Mouse (Mus musculus) midbrain, embryonic 12.5 days (tissue): ENCODE measurements around the gene Pde4d. TPM values are rescaled to one million over a fixed set of nuclear protein-coding genes. Genes with fewer than 3 reads are reported as not detected.
A peak's percentile ranks its signal among the peaks of the same experiment; 100 is the strongest.

Experiments
- ATAC-seq: fragments of 200-750 bp; cut with Nextera tagmentation; 2 replicates; pipeline ENCODE4 v1.8.0; 2017; ENCODE audit warnings: low read depth, moderate TSS enrichment, moderate library complexity; ENCODE audit not compliant: low FRiP score
- H3K27ac ChIP-seq: fragments of 300-500 bp; sonication (generic); replicated peaks from 2 replicates; pipeline ENCODE4 v1.5.1; 2016; ENCODE audit warnings: mild to moderate bottlenecking
- H3K27me3 ChIP-seq: fragments of 300-500 bp; sonication (generic); 2 replicates; pipeline ENCODE4 v1.6.1; 2016; ENCODE audit warnings: mild to moderate bottlenecking
- H3K36me3 ChIP-seq: fragments of 300-500 bp; sonication (generic); 2 replicates; pipeline ENCODE4 v1.6.1; 2016
- H3K4me1 ChIP-seq: fragments of 300-500 bp; sonication (generic); 2 replicates; pipeline ENCODE4 v1.6.1; 2016
- H3K4me2 ChIP-seq: fragments of 300-500 bp; sonication (generic); replicated peaks from 2 replicates; pipeline ENCODE4 v1.6.1; 2016; ENCODE audit warnings: mild to moderate bottlenecking, moderate library complexity
- H3K4me3 ChIP-seq: fragments of 300-500 bp; sonication (generic); 2 replicates; pipeline ENCODE4 v1.5.1; 2016; ENCODE audit warnings: mild to moderate bottlenecking
- H3K9ac ChIP-seq: fragments of 300-500 bp; sonication (generic); replicated peaks from 2 replicates; pipeline ENCODE4 v1.6.1; 2016; ENCODE audit warnings: mild to moderate bottlenecking, moderate library complexity
- H3K9me3 ChIP-seq: fragments of 300-500 bp; sonication (generic); 2 replicates; pipeline ENCODE4 v1.6.1; 2016; ENCODE audit warnings: mild to moderate bottlenecking
- WGBS: fragments of 180-500 bp; shearing (Covaris S2); methylation state at CpG from one replicate; pipeline ENCODE4 v1.1.7; 2016; 5-methylcytosine and 5-hydroxymethylcytosine counted together
- polyA plus RNA-seq: library from polyadenylated mRNA; unstranded; fragments of >200 nt; fragmentation: Nextera tagmentation; extraction: Ambion mirVana; gene quantifications from 2 replicates; pipeline ENCODE4 v1.2.1, GENCODE M21; 2016

Pde4d gene
- polyA plus RNA-seq, 1 experiment from 2014 or later, result 21.4 TPM

DNA sequence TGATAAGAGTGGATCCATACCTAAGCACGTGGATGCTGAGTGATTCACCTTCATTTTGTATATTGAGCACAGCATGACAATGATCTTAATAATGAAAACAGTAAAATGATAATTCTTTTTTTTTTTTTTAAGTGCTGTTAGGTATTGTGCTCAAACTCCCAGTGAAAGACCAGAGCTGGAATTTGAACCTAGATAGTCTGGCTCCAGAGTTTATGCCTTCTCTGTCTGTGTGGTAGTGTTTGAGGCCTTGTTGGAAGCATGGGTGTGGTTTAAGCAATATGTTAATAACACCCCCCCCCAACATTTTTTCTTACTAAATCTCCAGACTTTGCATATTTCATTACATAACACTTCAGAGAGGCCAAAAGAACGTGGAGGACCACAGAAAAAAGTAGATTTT, 44.6 kb downstream of the Pde4d start:
- Histone ChIP-seq H3K9ac (no peak overlapping the region), H3K27me3 (no peaks in the 10 kb centered on the region), H3K4me2 (no peak overlapping the region), H3K27ac (no peak overlapping the region), H3K9me3 (no peaks in the 10 kb centered on the region), H3K36me3 (no peaks in the 10 kb centered on the region), H3K4me3 (no peak overlapping the region), H3K4me1 (no peaks in the 10 kb centered on the region)
- WGBS, result 67% methylated on average over 2 of the region's 2 CpGs
- no peak for ATAC-seq

DNA sequence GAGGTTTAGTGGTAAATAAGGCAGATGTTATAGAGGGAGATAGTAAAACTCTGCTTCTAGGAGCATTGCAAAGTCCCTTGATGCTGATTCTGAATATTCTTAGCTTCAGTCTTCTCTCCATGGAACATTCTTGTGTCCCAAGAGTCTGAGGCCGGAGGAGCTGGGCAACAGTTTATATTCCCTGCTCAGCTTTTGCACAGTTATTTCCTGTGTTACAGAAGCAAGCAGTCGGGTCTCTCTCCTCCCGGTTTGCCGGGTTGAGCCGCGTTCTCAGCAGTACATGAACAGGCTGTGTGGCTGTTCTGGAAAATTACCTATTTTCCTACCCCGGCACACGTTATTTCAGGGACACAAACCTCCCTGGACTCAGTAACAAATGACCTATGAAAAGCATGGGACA, 48.0 kb downstream of the Pde4d start:
- Histone ChIP-seq H3K4me3 (no peak overlapping the region), H3K9me3 (no peaks in the 10 kb centered on the region), H3K4me1 (no peaks in the 10 kb centered on the region), H3K36me3 (no peaks in the 10 kb centered on the region), H3K27ac (no peak overlapping the region), H3K27me3 (no peaks in the 10 kb centered on the region), H3K9ac (no peak overlapping the region), H3K4me2 (no peak overlapping the region)
- 85% methylated on average over 8 of the region's 8 CpGs for WGBS
- ATAC-seq, result no peak

DNA sequence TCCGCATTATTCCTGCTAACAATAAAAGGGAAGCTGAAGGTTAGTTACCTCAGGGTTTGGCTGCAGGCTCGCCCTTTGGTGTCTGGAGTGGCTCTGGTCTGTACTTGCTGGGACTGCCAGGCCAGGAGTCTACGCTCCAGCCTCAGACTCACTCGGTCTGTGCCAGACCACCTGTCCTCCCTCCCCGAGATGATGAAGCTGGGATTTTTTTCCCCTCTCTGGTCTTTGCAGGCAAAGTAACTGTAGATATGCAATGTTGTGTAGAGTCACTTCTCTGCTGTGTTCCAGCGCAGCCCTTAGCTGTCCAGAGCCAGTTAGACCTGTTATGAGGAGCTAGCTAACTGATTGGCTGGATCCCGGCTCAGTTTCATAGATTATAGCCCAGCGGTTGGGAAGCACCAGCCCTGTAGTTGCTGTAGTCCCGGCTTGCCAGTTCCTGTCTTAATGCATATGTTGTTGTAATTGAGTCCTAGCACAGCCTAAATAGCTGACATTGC, 48.5 kb downstream of the Pde4d start:
- Histone ChIP-seq H3K4me1 (no peaks in the 10 kb centered on the region), H3K27me3 (no peaks in the 10 kb centered on the region), H3K9ac (no peak overlapping the region), H3K27ac (no peak overlapping the region), H3K4me3 (no peak overlapping the region), H3K9me3 (no peaks in the 10 kb centered on the region), H3K4me2 (no peak overlapping the region), H3K36me3 (no peaks in the 10 kb centered on the region)
- no peak for ATAC-seq
- 75% methylated on average over 9 of the region's 9 CpGs for WGBS

- Histone ChIP-seq H3K27me3 (no peaks in the 10 kb centered on the region), H3K9me3 (no peaks in the 10 kb centered on the region), H3K4me2 (no peak overlapping the region), H3K36me3 (no peaks in the 10 kb centered on the region), H3K4me1 (no peaks in the 10 kb centered on the region), H3K9ac (no peak overlapping the region), H3K4me3 (no peak overlapping the region), H3K27ac (no peak overlapping the region)
- ATAC-seq, result no peak
- WGBS, result 73% methylated on average over 9 of the region's 9 CpGs
These were observed 49.1 kb downstream of the Pde4d start for GRCm38 (mm10) chr13:108498773-108499313.

GRCm38 (mm10) chr13:108501386-108501785, 51.6 kb downstream of the Pde4d start:
- H3K9me3 ChIP-seq, result no peaks in the 10 kb centered on the region
- no peaks in the 10 kb centered on the region for H3K27me3 ChIP-seq
- H3K4me1 ChIP-seq, result no peaks in the 10 kb centered on the region
- 51% methylated on average over 1 of the region's 1 CpGs for WGBS
- no peak for ATAC-seq
- H3K4me3 ChIP-seq, result no peak overlapping the region
- H3K4me2 ChIP-seq, result no peak overlapping the region
- no peak overlapping the region for H3K27ac ChIP-seq
- no peak overlapping the region for H3K9ac ChIP-seq
- H3K36me3 ChIP-seq, result no peaks in the 10 kb centered on the region

GRCm38 (mm10) chr13:108524548-108524947, 74.8 kb downstream of the Pde4d start:
- Histone ChIP-seq H3K36me3 (no peaks in the 10 kb centered on the region), H3K9ac (no peak overlapping the region), H3K9me3 (no peaks in the 10 kb centered on the region), H3K4me1 (no peaks in the 10 kb centered on the region), H3K4me3 (no peak overlapping the region), H3K27me3 (no peaks in the 10 kb centered on the region), H3K27ac (no peak overlapping the region), H3K4me2 (no peak overlapping the region)
- 76% methylated on average over 4 of the region's 4 CpGs for WGBS
- ATAC-seq, result no peak

GRCm38 (mm10) chr13:108524969-108525368, 75.2 kb downstream of the Pde4d start:
- Histone ChIP-seq H3K4me2 (no peak overlapping the region), H3K9me3 (no peaks in the 10 kb centered on the region), H3K9ac (no peak overlapping the region), H3K27ac (no peak overlapping the region), H3K4me3 (no peak overlapping the region), H3K4me1 (no peaks in the 10 kb centered on the region), H3K36me3 (no peaks in the 10 kb centered on the region), H3K27me3 (no peaks in the 10 kb centered on the region)
- WGBS, result 90% methylated on average over 6 of the region's 6 CpGs
- ATAC-seq, result no peak

GRCm38 (mm10) chr13:108526258-108527007, 76.7 kb downstream of the Pde4d start:
- ATAC-seq, result peak; percentile 47; the same call in 1 of the 2 replicates
- 57% methylated on average over 13 of the region's 13 CpGs for WGBS
- H3K4me3 ChIP-seq, result no peak overlapping the region
- no peak overlapping the region for H3K9ac ChIP-seq
- H3K4me2 ChIP-seq, result no peak overlapping the region
- H3K9me3 ChIP-seq, result no peaks in the 10 kb centered on the region
- no peak overlapping the region for H3K27ac ChIP-seq
- H3K36me3 ChIP-seq, result no peaks in the 10 kb centered on the region
- no peaks in the 10 kb centered on the region for H3K4me1 ChIP-seq
- no peaks in the 10 kb centered on the region for H3K27me3 ChIP-seq

- Histone ChIP-seq H3K9me3 (no peaks in the 10 kb centered on the region), H3K4me3 (no peak overlapping the region), H3K27me3 (no peaks in the 10 kb centered on the region), H3K9ac (no peak overlapping the region), H3K36me3 (no peaks in the 10 kb centered on the region), H3K4me2 (no peak overlapping the region), H3K4me1 (no peaks in the 10 kb centered on the region), H3K27ac (no peak overlapping the region)
- ATAC-seq, result no peak
- WGBS, result 91% methylated on average over 7 of the region's 7 CpGs
These were observed 77.5 kb downstream of the Pde4d start for GRCm38 (mm10) chr13:108527090-108527770.

- no peak for ATAC-seq
- Histone ChIP-seq H3K9ac (no peak overlapping the region), H3K27ac (no peak overlapping the region), H3K9me3 (no peaks in the 10 kb centered on the region), H3K4me2 (no peak overlapping the region), H3K27me3 (no peaks in the 10 kb centered on the region), H3K4me3 (no peak overlapping the region), H3K36me3 (no peaks in the 10 kb centered on the region), H3K4me1 (no peaks in the 10 kb centered on the region)
- WGBS, result 61% methylated on average over 1 of the region's 1 CpGs
These were observed 78.6 kb downstream of the Pde4d start for GRCm38 (mm10) chr13:108528343-108528742.

- Histone ChIP-seq H3K4me3 (no peak overlapping the region), H3K4me2 (no peak overlapping the region), H3K27ac (no peak overlapping the region), H3K36me3 (no peaks in the 10 kb centered on the region), H3K27me3 (no peaks in the 10 kb centered on the region), H3K4me1 (no peaks in the 10 kb centered on the region), H3K9ac (no peak overlapping the region), H3K9me3 (no peaks in the 10 kb centered on the region)
- 89% methylated on average over 1 of the region's 1 CpGs for WGBS
- no peak for ATAC-seq
These were observed 83.1 kb downstream of the Pde4d start for GRCm38 (mm10) chr13:108532875-108533274.

GRCm38 (mm10) chr13:108536436-108536835, 86.7 kb downstream of the Pde4d start:
- Histone ChIP-seq H3K36me3 (no peaks in the 10 kb centered on the region), H3K27ac (no peak overlapping the region), H3K9me3 (no peaks in the 10 kb centered on the region), H3K9ac (no peak overlapping the region), H3K4me2 (no peak overlapping the region), H3K27me3 (no peaks in the 10 kb centered on the region), H3K4me3 (no peak overlapping the region), H3K4me1 (no peaks in the 10 kb centered on the region)
- ATAC-seq, result no peak
- 80% methylated on average over 4 of the region's 4 CpGs for WGBS
